Mouse (Mus musculus): Measurements from ENCODE around the gene Mroh2a. TPM values are rescaled to one million over a fixed set of nuclear protein-coding genes. Genes with fewer than 3 reads are reported as not detected.

The Mroh2a gene
- polyA plus RNA-seq, 1 experiment: not detected

- H3K36me3 ChIP-seq (ENCODE audit: control insufficient read depth): peaks cover 50% of the 10 kb centered on the region
- H3K4me1 ChIP-seq (ENCODE audit: control insufficient read depth): peaks cover 23% of the 10 kb centered on the region
- H3K4me3 ChIP-seq (replicated peaks): no peak overlapping the region
- TF ChIP-seq TAL1 (IDR thresholded peaks at IDR 0.05; ENCODE audit: low read length) (peak; percentile 1; the same call in 1 of the 3 replicates), GATA1 (IDR thresholded peaks at IDR 0.05; ENCODE audit: low read length) (no peak)
- H3K27me3 ChIP-seq (ENCODE audit: control insufficient read depth): no peaks in the 10 kb centered on the region
- peaks cover 18% of the 10 kb centered on the region for H3K9me3 ChIP-seq (ENCODE audit: control insufficient read depth, low read length)
These were observed 32.3 kb downstream of the Mroh2a start for GRCm38 (mm10) chr1:88258881-88259642.

GRCm38 (mm10) chr1:88259643-88260024 is 32.8 kb downstream of the Mroh2a start:
- no peak for TF ChIP-seq TAL1 (IDR thresholded peaks at IDR 0.05; ENCODE audit: low read length)
- TF ChIP-seq GATA1 (IDR thresholded peaks at IDR 0.05; ENCODE audit: low read length): no peak
- Histone ChIP-seq H3K27me3 (ENCODE audit: control insufficient read depth) (no peaks in the 10 kb centered on the region), H3K36me3 (ENCODE audit: control insufficient read depth) (peaks cover 55% of the 10 kb centered on the region), H3K4me3 (replicated peaks) (no peak overlapping the region), H3K9me3 (ENCODE audit: control insufficient read depth, low read length) (peaks cover 17% of the 10 kb centered on the region), H3K4me1 (ENCODE audit: control insufficient read depth) (peaks cover 23% of the 10 kb centered on the region)

- H3K4me1 ChIP-seq (ENCODE audit: control insufficient read depth): peaks cover 23% of the 10 kb centered on the region
- no peaks in the 10 kb centered on the region for H3K27me3 ChIP-seq (ENCODE audit: control insufficient read depth)
- TF ChIP-seq GATA1 (IDR thresholded peaks at IDR 0.05; ENCODE audit: low read length) (no peak), TAL1 (IDR thresholded peaks at IDR 0.05; ENCODE audit: low read length) (no peak)
- H3K9me3 ChIP-seq (ENCODE audit: control insufficient read depth, low read length): peaks cover 12% of the 10 kb centered on the region
- H3K4me3 ChIP-seq (replicated peaks): no peak overlapping the region
- peaks cover 60% of the 10 kb centered on the region for H3K36me3 ChIP-seq (ENCODE audit: control insufficient read depth)
These were observed 33.3 kb downstream of the Mroh2a start for GRCm38 (mm10) chr1:88260114-88260513.

- peaks cover 23% of the 10 kb centered on the region for H3K4me1 ChIP-seq (ENCODE audit: control insufficient read depth)
- TF ChIP-seq TAL1 (IDR thresholded peaks at IDR 0.05; ENCODE audit: low read length): no peak
- no peak for TF ChIP-seq GATA1 (IDR thresholded peaks at IDR 0.05; ENCODE audit: low read length)
- no peak overlapping the region for H3K4me3 ChIP-seq (replicated peaks)
- H3K36me3 ChIP-seq (ENCODE audit: control insufficient read depth): peaks cover 67% of the 10 kb centered on the region
- H3K9me3 ChIP-seq (ENCODE audit: control insufficient read depth, low read length): peaks cover 6% of the 10 kb centered on the region
- no peaks in the 10 kb centered on the region for H3K27me3 ChIP-seq (ENCODE audit: control insufficient read depth)
These were observed 34.0 kb downstream of the Mroh2a start for GRCm38 (mm10) chr1:88260604-88261377.

GRCm38 (mm10) chr1:88261706-88262105 is 34.9 kb downstream of the Mroh2a start:
- H3K9me3 ChIP-seq (ENCODE audit: control insufficient read depth, low read length): no peaks in the 10 kb centered on the region
- peaks cover 76% of the 10 kb centered on the region for H3K36me3 ChIP-seq (ENCODE audit: control insufficient read depth)
- H3K4me1 ChIP-seq (ENCODE audit: control insufficient read depth): peaks cover 23% of the 10 kb centered on the region
- no peaks in the 10 kb centered on the region for H3K27me3 ChIP-seq (ENCODE audit: control insufficient read depth)
- no peak overlapping the region for H3K4me3 ChIP-seq (replicated peaks)
- TF ChIP-seq GATA1 (IDR thresholded peaks at IDR 0.05; ENCODE audit: low read length) (no peak), TAL1 (IDR thresholded peaks at IDR 0.05; ENCODE audit: low read length) (no peak)

- no peak overlapping the region for H3K4me3 ChIP-seq (replicated peaks)
- H3K4me1 ChIP-seq (ENCODE audit: control insufficient read depth): peaks cover 23% of the 10 kb centered on the region
- no peak for TF ChIP-seq TAL1 (IDR thresholded peaks at IDR 0.05; ENCODE audit: low read length)
- H3K9me3 ChIP-seq (ENCODE audit: control insufficient read depth, low read length): no peaks in the 10 kb centered on the region
- H3K27me3 ChIP-seq (ENCODE audit: control insufficient read depth): no peaks in the 10 kb centered on the region
- H3K36me3 ChIP-seq (ENCODE audit: control insufficient read depth): peaks cover 81% of the 10 kb centered on the region
These were observed 35.5 kb downstream of the Mroh2a start for GRCm38 (mm10) chr1:88262255-88262654.

GRCm38 (mm10) chr1:88262961-88263360 is 36.2 kb downstream of the Mroh2a start:
- TF ChIP-seq TAL1 (IDR thresholded peaks at IDR 0.05; ENCODE audit: low read length) (no peak), GATA1 (IDR thresholded peaks at IDR 0.05; ENCODE audit: low read length) (no peak)
- H3K4me3 ChIP-seq (replicated peaks): no peak overlapping the region
- peaks cover 23% of the 10 kb centered on the region for H3K4me1 ChIP-seq (ENCODE audit: control insufficient read depth)
- no peaks in the 10 kb centered on the region for H3K27me3 ChIP-seq (ENCODE audit: control insufficient read depth)
- no peaks in the 10 kb centered on the region for H3K9me3 ChIP-seq (ENCODE audit: control insufficient read depth, low read length)
- peaks cover 88% of the 10 kb centered on the region for H3K36me3 ChIP-seq (ENCODE audit: control insufficient read depth)

- no peak for TF ChIP-seq GATA1 (IDR thresholded peaks at IDR 0.05; ENCODE audit: low read length)
- Histone ChIP-seq H3K27me3 (ENCODE audit: control insufficient read depth) (no peaks in the 10 kb centered on the region), H3K4me1 (ENCODE audit: control insufficient read depth) (peaks cover 23% of the 10 kb centered on the region), H3K4me3 (replicated peaks) (no peak overlapping the region), H3K9me3 (ENCODE audit: control insufficient read depth, low read length) (no peaks in the 10 kb centered on the region), H3K36me3 (ENCODE audit: control insufficient read depth) (peaks cover 97% of the 10 kb centered on the region)
These were observed 37.0 kb downstream of the Mroh2a start for GRCm38 (mm10) chr1:88263778-88264177.

- H3K4me1 ChIP-seq (ENCODE audit: control insufficient read depth): peaks cover 20% of the 10 kb centered on the region
- peaks cover 100% of the 10 kb centered on the region for H3K36me3 ChIP-seq (ENCODE audit: control insufficient read depth)
- TF ChIP-seq GATA1 (IDR thresholded peaks at IDR 0.05; ENCODE audit: low read length) (no peak), TAL1 (IDR thresholded peaks at IDR 0.05; ENCODE audit: low read length) (no peak)
- H3K9me3 ChIP-seq (ENCODE audit: control insufficient read depth, low read length): no peaks in the 10 kb centered on the region
- no peaks in the 10 kb centered on the region for H3K27me3 ChIP-seq (ENCODE audit: control insufficient read depth)
- H3K4me3 ChIP-seq (replicated peaks): no peak overlapping the region
These were observed 37.6 kb downstream of the Mroh2a start for GRCm38 (mm10) chr1:88264237-88264868.

Measured in erythroblast, embryonic 14.5 days (primary cell).